Mouse (Mus musculus): ENCODE measurements around the gene Shroom1.
"Not testable (repeated sequence)": the region's sequence is repeated elsewhere in the genome, so short reads cannot be mapped to it uniquely, and the experiment has no call there.

Shroom1 gene

DNA sequence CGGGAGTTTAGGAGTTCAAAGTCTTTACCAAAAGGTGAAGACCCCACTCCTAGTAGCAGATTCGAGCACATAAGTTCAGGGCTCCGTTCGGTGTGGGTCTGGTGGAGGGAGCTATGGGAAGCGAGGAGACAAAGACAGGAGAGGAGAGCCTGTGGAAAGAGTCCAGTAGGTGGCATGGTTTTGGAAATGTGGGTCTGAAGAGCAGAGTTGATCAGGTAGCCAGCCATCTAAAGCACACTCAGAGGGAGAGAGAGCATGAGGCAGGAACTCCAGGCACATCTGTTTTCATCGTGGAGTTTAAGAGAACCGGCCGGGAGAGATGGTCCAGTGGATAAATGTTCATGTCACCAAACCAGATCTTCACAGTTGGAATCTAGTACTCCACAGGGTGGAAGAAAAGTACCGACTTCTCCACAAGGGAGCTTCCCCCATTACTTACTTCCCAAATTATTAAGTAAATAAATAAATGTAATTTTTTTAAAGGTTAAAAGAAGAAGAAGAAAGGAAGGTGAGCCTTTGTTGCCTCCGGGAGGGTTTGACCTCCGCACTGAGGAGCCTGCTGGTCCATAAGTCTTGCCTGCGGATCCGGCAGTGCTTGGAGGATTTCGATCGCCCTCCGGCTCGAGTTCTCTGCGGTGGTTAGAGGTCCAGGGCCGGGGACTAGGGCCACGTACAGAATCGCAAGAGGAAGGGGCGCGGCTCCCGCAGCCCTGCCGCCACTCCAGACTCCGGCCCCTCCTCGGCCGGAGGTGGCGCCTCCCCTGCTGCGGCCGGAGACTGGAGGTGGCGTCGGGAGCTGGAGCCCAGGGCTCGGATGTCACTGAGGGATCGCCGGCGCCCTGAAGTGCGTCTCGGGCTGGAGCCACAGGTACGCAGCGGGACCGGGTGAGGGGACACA, at the start of gene Shroom1, which contains the start of gene Gm10447:
TSS of gene Shroom1 (plus strand) at position 732 of the 898 bp plus-strand sequence.
TSS of gene Gm10447 (minus strand) at position 637 of the 898 bp plus-strand sequence.
- in situ Hi-C loops (cut with MboI; ENCODE audit: low sequenced_read_pairs): no loop called here

DNA sequence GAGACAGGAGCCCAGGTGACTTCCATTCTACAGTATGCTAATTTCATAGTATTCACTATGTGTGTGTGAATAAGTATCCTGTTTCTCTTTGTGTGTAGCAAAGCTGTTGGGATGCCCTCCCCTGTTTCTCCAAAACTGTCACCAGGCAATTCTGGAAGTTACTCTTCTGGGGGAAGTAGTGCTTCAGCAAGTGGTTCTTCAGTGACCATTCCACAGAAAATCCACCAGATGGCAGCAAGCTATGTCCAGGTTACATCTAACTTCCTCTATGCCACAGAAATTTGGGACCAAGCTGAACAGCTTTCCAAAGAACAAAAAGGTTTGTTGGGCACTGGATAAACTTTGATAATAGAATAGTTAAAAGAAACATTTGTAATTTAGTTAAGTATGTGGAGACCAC, 45.3 kb upstream of the Shroom1 start:
- in situ Hi-C loops (cut with MboI; ENCODE audit: low sequenced_read_pairs): no loop called here

DNA sequence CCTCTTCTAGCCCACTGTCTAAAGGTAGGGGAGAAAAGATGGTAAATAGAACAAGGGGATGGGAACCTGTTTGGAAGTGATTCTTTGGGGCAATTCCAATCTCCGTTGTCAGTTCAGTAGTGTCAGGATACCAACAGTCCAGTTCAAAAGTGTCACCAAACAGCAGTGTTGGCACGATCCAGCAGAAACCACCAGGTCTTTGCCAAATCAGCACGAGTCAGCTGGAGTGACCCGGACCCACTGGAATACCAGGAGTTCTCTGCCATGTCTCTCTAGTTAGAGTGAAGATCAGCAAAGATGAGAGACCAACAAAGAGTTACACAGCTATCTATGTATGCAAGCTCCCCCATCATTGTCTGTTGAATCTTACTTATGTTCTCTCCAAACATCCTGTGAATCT, 43.1 kb upstream of the Shroom1 start:
- in situ Hi-C loops (cut with MboI; ENCODE audit: low sequenced_read_pairs): no loop called here

DNA sequence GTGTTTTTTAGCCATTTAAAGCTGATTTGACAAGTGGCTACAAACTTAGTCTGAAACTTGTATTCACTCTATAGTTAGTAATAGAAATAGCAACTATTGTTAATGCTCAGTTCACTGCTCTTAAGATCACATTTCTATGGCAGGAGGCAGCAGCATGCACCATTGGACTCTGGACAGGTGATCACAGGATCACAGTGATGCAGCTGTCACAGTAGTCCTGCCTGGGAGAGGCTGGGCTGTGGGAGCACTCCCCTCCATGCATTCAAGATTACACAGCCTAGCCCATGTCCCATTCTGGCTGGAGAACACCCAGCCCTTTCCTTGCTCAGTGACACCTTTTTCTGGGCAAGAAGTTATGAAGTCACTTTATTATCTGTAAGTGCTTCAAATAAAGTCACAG, 39.0 kb upstream of the Shroom1 start:
- in situ Hi-C loops (cut with MboI; ENCODE audit: low sequenced_read_pairs): no loop called here

DNA sequence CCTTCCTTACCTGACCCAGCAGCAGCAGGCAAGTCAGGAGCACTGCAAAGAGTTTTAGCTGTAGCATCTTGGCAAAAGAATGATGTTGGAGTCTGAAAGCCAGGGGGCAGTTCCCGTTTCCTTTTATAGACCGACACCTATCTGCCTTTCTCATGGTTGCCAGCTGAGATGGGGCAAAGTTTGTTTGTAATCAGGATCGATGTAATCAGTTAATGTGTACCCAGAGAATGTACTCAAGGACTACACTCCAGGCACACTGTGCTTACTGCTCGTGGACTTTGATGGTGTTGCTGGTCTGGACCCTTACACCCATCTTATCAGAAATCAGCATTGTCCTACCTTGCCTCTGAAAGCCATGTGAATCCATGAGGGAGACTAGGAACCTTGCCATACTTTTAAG, 34.0 kb upstream of the Shroom1 start, which contains the start of gene Leap2:
TSS of gene Leap2 (minus strand) at position 135 of the 400 bp plus-strand sequence.
- in situ Hi-C loops (cut with MboI; ENCODE audit: low sequenced_read_pairs): no loop called here

DNA sequence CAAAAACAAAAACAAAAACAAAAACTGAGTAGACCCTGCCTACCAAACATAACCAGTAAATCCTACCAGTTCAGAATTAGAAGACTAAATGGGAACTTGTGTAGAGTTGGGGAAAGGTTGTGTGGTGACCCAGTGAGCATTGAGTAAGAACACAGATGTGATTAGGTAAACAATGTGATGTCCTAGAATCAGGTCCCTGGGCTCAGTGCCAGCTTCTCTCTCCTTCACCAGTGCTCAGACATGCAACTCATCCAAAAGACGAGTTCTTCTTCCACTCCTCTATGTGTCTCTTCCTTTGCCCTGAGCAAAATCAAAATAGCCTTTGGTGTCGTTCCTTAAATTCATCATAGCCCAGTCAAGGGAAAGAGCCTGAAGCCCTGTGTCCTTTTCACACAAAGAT, 32.2 kb upstream of the Shroom1 start:
- in situ Hi-C loops (cut with MboI; ENCODE audit: low sequenced_read_pairs): no loop called here

DNA sequence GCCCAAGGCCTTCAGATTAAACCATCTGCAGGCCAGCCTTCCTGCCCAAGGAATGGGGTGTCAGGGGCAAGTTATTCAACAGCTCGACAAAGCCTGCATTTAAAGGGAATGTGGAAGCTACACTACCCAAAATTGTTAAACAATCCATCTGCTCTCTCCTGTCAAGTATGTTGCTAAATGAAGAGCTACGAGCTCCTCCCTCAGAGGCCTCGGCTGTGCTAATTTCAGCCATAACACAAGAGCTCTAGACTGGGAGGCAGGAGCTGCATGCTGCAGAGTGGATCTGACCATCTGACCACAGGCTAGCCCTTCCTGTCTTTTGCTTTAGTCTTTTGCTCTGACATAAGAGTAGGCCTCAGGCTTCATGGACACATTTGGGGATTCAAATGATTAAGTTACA, 31.8 kb upstream of the Shroom1 start:
- in situ Hi-C loops (cut with MboI; ENCODE audit: low sequenced_read_pairs): no loop called here

DNA sequence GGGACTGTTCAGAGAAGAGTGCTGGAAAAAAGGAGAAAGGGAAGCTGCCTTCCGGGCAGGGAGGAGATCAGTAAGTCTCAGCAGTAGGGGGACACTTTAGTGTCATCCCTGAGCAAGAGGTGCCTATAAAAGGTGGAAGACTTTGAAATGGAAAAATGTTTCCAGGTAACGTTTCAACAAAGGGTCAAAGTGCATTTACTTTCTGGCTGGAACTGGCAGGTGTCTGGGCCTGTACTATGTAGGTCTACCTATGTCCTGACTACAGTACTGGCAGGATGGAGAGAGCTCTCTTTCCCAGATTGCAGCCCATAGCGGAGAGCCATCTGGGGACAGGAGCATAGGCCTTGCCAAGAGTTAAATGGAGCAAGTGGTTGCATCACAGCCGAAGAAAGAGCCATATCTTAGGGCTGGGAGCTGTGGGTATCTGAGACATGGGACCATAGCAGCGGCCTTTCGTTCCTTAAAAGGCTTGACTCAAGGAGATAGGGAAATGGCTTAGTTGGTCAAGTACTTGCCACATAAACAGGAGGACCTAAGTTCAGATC, 31.2 kb upstream of the Shroom1 start:
- in situ Hi-C loops (cut with MboI; ENCODE audit: low sequenced_read_pairs): no loop called here

DNA sequence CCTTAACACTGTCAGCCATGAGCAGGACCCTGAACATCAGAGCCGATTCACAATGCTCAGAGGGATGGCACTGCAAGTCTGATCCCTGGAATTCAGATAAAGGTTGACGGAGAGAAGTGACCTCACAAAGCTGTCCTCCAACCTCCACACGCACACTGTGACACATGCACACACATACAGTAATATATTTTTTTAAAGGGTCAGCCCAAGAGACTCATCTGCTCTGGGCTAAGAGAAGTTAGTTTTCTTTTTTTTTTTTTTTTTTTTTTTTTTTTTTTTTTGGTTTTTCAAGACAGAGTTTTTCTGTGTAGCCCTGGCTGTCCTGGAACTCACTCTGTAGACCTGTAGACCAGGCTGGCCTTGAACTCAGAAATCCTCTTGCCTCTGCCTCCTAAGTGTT, 30.1 kb upstream of the Shroom1 start:
- in situ Hi-C loops (cut with MboI; ENCODE audit: low sequenced_read_pairs): not testable (repeated sequence)

DNA sequence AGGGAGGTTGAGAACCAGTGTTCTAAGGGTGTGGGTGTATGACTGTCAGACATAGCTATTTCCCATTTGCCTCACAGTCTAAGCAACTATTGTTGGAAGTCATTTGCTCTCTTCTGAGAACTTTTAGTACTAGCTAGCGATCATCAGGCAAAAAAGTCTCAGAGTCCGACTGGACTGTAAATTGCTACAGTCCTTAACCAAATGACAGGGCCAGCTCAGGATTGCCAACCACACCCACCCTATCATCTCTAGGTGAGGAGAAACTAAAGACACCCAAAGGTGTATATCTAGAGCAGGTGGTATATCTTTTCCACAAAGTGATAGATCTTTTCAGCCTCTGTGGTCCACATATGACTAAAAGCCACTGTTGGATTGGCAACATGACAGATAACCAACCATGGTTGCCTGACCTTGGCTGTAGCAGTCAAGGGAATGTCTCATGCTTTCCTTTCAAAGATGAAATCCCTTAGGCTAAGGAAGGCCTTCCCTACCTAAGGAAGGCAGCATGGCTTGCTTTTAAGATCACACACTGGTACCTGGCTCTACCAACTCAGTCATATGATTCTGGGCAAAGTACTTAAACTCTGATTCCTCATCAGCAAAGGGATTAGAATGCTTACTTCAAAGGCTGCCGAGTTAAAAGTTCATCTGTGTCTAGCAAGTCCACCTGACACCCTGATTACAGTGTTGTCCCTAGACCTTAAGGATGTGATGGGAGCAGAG, 28.9 kb upstream of the Shroom1 start:
- in situ Hi-C loops (cut with MboI; ENCODE audit: low sequenced_read_pairs): no loop called here

DNA sequence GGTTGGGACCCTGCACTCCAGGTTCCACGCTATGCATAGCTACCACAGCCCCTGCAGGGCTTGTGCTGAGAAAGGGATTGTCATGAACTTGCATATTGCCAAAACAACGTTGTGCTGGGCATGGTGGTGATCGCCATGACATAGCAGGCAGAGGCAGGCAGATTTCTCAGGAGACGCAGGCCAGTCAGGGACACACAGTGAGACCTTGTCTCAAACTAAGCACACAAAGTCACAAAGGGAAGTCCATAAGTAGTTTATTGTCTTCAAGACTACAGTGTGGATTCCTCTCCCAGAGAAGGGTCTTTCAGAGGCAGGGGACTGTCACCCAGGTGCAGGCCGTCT, 28.3 kb upstream of the Shroom1 start:
- in situ Hi-C loops (cut with MboI; ENCODE audit: low sequenced_read_pairs): no loop called here

DNA sequence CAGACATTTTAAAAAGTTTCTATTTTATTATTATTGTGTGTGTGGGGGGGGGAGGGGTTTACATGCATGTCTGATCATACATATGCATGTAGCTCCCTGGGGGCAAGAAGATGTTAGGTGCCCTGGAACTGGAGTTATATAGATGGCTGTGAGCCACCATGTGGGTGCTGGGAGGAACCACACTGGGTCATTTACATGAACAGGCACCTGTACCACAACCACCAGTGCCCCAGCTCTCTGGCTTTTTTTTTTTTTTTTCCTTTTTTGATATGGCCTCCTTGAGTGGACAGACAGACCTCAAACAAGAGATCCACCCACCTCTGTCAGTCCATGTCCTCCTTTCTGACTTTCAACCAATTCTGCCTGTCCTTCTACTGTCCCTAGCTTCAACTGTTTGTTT, 27.8 kb upstream of the Shroom1 start:
- in situ Hi-C loops (cut with MboI; ENCODE audit: low sequenced_read_pairs): no loop called here

DNA sequence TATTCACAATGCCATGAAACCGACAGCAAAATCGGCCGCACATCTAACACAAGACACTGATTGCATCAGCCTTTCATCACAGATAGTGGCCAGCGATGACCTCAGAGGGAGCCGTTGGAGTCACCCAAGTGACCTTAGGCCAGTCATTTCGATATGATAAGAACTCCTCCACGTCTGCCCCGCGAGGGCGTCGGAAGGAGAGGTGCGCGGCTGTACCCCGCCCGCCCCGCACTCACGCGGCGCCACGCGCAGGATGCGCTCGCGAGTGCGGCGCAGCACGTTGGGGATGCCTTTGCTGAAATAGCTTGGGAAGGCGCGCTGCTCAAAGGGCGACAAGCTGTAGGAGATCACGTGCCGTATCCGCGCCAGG, 26.7 kb upstream of the Shroom1 start:
- in situ Hi-C loops (cut with MboI; ENCODE audit: low sequenced_read_pairs): no loop called here

DNA sequence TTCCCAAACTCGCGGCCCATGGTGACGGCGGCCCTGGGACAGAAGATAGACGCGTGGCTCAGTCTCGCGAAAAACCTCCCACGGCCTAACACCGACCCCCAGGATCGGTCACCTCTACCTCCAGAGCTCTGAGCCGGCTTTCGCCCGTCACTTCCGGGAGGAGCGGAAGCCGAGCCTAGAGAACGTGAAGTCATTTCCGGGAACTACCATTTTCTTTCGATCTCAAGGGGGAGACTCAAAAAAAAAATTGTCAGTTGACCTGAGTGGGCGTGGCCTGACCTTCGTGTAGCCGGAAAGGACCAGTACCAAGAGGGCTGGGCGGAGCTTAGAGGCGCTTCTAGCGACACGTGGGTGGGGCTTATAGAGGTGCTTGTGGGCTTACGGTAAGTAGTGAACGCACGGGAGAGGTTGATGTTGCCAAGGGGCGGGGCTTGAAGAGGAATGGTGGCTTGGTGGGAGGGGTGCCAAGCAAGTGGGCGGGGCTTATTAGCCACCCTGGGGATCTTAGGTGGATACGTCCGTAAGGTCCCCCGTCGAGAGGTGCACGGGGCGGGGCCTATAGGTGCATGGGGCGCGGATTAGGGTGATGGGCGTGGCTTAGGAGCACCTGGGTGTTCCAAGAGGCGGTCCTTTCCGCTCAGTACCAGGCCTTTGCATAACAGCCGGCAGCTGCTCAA, 26.2 kb upstream of the Shroom1 start, which contains the start of the genes Uqcrq and Gdf9:
TSS of gene Uqcrq (minus strand) at position 162 of the 677 bp plus-strand sequence.
TSS of gene Gdf9 (plus strand) at position 354 of the 677 bp plus-strand sequence.
- in situ Hi-C loops (cut with MboI; ENCODE audit: low sequenced_read_pairs): no loop called here

DNA sequence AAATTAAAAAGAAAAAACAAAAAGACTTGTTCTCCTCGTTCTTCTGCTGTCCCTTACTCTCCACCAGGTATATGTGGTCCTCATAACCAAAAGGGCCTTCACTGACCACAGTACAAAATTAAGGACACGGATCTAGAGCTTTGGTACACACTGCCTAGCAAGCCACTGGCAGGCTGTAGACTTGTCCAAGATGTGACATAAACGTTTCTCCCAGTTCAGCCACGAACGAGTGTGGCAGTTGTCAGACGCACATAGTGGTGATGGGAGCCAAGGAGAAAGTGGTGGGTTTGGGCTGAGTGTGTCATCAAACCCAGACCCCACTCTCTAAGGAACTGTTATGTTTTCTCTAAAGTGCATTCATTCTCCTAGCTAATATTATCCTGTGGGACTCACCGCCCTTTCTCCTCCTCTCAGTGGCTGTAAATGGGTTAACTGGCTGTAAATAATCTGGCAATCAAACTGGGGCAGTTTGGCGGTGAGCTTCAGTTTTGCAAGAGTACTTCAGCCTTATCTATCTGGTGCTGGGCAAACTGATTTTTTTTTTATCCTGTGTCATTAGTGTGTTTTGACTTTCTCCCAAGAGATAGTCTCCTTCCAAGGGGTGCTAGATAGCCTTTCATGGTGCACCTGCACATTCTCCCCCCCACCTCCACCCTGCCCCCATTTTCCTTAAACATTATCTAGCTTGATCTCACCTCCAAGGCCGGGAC, 25.5 kb upstream of the Shroom1 start:
- in situ Hi-C loops (cut with MboI; ENCODE audit: low sequenced_read_pairs): no loop called here

DNA sequence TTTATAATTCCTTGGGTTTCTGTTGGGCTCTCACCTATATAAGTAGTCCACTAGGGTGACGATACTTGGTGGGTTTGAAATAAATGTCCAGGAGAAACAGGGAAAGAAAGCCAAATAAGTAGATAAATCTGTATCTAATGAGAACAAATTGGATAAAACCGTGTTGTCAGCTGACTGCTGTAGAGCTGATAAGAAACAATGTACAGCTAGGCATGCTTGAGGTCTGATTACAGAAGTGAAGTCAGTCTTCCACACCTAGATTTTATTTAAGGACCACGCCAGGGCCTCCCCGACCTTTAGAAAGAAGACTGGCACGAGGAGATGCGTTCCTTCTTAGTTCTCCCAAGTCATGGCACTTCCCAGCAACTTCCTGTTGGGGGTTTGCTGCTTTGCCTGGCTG, 23.9 kb upstream of the Shroom1 start:
- in situ Hi-C loops (cut with MboI; ENCODE audit: low sequenced_read_pairs): no loop called here

DNA sequence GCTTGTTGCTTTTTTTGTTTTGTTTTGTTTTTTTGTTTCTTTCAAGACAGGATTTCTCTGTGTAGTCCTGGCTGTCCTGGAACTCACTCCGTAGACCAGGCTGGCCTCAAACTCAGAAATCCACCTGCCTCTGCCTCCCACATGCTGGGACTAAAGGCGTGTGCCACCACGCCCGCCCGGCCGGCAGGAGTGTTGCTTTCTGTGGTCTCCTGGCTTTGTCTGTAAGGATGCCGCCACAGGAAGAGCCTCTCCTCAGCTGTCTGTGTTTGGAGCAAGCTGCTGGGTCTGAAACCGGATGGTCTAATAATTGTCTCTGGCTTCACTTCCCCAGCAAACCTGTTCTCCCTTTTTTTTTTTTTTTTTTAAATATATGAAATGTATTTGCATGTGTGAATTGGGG, 21.5 kb upstream of the Shroom1 start:
- in situ Hi-C loops (cut with MboI; ENCODE audit: low sequenced_read_pairs): no loop called here

DNA sequence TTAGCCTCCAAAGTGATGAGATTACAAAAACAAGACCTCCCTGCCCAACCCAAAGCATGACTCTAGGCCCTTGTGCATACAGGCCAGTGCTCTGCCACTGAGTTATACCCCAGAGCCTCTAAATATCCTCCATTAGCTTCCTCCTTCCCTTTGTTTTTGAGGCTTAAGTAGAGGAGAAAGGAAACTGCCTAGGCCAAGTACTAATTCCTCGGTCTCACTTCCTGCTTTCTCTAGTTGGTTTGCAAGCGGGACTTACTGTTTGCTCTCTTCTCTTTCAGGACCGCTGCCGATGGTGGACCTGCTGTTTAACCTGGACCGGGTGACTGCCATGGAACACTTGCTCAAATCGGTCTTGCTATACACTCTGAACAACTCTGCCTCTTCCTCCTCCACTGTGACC, 20.7 kb upstream of the Shroom1 start:
- in situ Hi-C loops (cut with MboI; ENCODE audit: low sequenced_read_pairs): no loop called here

DNA sequence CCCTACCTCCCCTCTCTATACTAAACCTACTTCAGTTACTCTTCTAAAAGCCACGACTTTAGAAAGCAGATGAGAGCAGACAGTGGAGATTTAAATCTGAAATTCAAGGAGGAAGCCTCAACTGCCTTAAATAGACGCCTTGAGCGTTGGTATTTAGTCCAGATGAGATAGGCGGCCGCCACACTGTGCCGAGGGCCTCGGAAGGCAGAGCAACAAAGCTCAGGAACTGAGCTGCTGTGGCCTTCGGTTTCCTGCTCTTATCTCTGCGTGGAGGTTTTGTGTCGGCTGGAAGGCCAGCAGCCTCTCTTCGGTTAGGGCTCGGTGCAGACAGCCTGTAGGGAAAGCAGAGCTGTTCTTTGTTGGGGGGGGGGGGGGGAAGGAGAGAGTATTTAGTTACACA, 15.1 kb upstream of the Shroom1 start:
- in situ Hi-C loops (cut with MboI; ENCODE audit: low sequenced_read_pairs): no loop called here

DNA sequence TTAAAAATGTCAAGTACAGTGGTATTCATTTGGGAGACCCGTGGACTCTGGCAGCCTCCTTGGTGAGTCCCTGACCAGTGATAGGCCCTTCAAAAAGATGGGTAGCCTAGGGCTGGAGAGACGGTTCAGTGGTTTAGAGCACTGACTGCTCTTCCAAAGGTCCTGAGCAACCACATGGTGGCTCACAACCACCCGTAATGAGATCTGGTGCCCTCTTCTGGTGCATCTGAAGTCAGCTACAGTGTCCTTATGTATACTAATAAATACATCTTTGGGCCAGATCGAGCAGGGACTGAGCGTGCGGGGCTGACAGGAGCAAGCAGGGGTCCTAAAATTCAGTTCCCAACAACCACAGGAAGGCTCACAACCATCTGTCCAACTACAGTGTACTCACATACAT, 13.1 kb upstream of the Shroom1 start:
- in situ Hi-C loops (cut with MboI; ENCODE audit: low sequenced_read_pairs): no loop called here

DNA sequence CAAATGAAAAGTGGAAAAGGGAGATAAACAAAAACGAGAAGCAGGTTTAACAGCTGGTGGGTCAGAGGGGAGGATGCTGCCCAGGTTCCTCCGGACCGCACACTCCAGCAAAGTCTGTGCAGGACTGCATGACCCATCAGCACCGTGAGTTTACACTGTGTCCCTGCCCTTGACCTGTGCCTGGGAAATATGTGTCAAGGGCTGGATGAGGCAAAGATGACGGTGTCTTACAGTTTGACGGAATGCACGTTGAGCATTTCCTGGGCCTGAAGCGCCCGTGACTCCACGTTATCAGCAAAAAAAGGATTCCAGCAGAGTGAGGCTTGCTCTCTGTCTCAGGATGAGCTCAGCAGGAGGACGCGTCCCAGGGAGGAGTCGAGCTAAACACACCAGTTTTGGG, 11.4 kb upstream of the Shroom1 start:
- in situ Hi-C loops (cut with MboI; ENCODE audit: low sequenced_read_pairs): no loop called here
